Mouse (Mus musculus) forebrain, embryonic 10.5 days (tissue): Measurements from ENCODE around the gene Atp5k. TPM values are rescaled to one million over a fixed set of nuclear protein-coding genes. Genes with fewer than 3 reads are reported as not detected.

ENCODE experiments used
- DNase-seq: peaks from one replicate; pipeline ENCODE4 v3.0.0-alpha.2; 2017; ENCODE audit warnings: low spot score; ENCODE audit errors: extremely low spot score
- H3K27ac ChIP-seq: fragments of 300-500 bp; sonication (generic); 2 replicates; pipeline ENCODE4 v1.5.1; 2016; ENCODE audit warnings: mild to moderate bottlenecking
- H3K27me3 ChIP-seq: fragments of 300-500 bp; sonication (generic); 2 replicates; pipeline ENCODE4 v1.6.1; 2016; ENCODE audit warnings: mild to moderate bottlenecking; ENCODE audit not compliant: poor library complexity, severe bottlenecking
- H3K36me3 ChIP-seq: fragments of 300-500 bp; sonication (generic); replicated peaks from 2 replicates; pipeline ENCODE4 v1.6.1; 2016; ENCODE audit warnings: mild to moderate bottlenecking, moderate library complexity
- H3K4me1 ChIP-seq: fragments of 300-500 bp; sonication (generic); 2 replicates; pipeline ENCODE4 v1.6.1; 2016
- H3K4me3 ChIP-seq: fragments of 300-500 bp; sonication (generic); 2 replicates; pipeline ENCODE4 v1.5.1; 2016; ENCODE audit warnings: mild to moderate bottlenecking, moderate library complexity
- H3K9me3 ChIP-seq: fragments of 300-500 bp; sonication (generic); 2 replicates; pipeline ENCODE4 v1.6.1; 2016; ENCODE audit warnings: mild to moderate bottlenecking, moderate library complexity
- WGBS: fragments of 180-500 bp; shearing (Covaris S2); methylation state at CpG from one replicate; pipeline ENCODE4 v1.1.7; 2016; 5-methylcytosine and 5-hydroxymethylcytosine counted together
- polyA plus RNA-seq: library from polyadenylated mRNA; unstranded; fragments of >200 nt; fragmentation: Nextera tagmentation; extraction: Ambion mirVana; gene quantifications from 2 replicates; pipeline ENCODE4 v1.2.1, GENCODE M21; 2016

The Atp5k gene
- polyA plus RNA-seq, result 391 and 392 TPM in 2 replicates

- H3K27me3 ChIP-seq, result no peaks in the 10 kb centered on the region
- peaks cover 37% of the 10 kb centered on the region for H3K36me3 ChIP-seq
- peak within 1 kb of the TSS; percentile 96 for H3K4me3 ChIP-seq
- WGBS, result 1% methylated on average over 42 of the region's 42 CpGs
- DNase-seq, result peak; percentile 90
- H3K27ac ChIP-seq, result peak within 1 kb of the TSS; percentile 92
- H3K9me3 ChIP-seq, result no peaks in the 10 kb centered on the region
- H3K4me1 ChIP-seq, result peaks cover 17% of the 10 kb centered on the region
Observed at GRCm38 (mm10) chr5:108433804-108434587, at the start of gene Atp5k. TSS of gene Atp5k (minus strand) at chr5:108434448.

DNA sequence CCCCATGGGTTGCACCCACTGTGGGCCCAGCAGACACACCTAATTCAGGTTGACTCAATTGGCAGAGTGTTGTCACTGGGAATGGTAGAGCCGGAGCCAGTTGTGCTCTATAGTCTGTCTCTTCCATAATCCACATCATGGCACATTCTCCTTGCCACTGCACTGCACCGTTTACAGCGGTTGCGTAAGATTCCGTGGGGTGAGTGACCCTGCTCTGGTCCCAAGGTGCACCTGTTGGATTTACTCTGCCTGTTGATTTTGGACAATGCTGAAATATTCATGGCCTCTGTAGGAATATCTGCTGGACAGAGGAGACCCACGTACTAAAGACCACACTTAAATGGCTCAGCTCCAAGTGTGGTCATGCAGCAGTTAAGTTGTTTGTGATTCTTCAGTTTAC lies 48.8 kb upstream of the Atp5k start:
- DNase-seq, result no peak
- H3K27me3 ChIP-seq, result no peaks in the 10 kb centered on the region
- no peaks in the 10 kb centered on the region for H3K9me3 ChIP-seq
- WGBS, result 94% methylated on average over 6 of the region's 6 CpGs
- no peak overlapping the region for H3K4me3 ChIP-seq
- peaks cover 79% of the 10 kb centered on the region for H3K36me3 ChIP-seq
- H3K4me1 ChIP-seq, result no peaks in the 10 kb centered on the region
- H3K27ac ChIP-seq, result no peak overlapping the region

GRCm38 (mm10) chr5:108475977-108476376 lies 41.7 kb upstream of the Atp5k start:
- no peak overlapping the region for H3K27ac ChIP-seq
- no peak for DNase-seq
- no peaks in the 10 kb centered on the region for H3K9me3 ChIP-seq
- no peaks in the 10 kb centered on the region for H3K27me3 ChIP-seq
- WGBS, result 92% methylated on average over 3 of the region's 3 CpGs
- H3K4me1 ChIP-seq, result no peaks in the 10 kb centered on the region
- no peak overlapping the region for H3K4me3 ChIP-seq
- H3K36me3 ChIP-seq, result peaks cover 93% of the 10 kb centered on the region

DNA sequence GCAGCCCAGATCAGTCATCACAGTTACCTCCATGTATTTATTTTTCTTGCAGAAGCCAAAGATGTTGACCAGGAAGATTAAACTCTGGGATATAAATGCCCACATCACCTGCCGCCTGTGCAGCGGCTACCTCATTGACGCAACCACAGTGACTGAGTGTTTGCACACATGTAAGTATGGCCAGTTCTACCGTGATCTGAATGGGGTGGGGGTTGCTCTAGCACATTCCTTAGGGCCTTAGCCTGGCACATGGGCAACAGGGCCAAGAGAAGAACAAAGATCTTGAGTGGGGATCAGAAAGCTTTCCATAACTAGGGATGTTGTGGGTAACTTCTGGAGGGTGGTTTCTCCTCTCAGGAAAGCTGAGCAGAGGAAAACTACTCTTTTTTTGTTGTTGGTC lies 39.5 kb upstream of the Atp5k start:
- no peak overlapping the region for H3K4me3 ChIP-seq
- H3K36me3 ChIP-seq, result peaks cover 79% of the 10 kb centered on the region
- 94% methylated on average over 4 of the region's 4 CpGs for whole genome bisulfite sequencing
- no peak for DNase-seq
- H3K9me3 ChIP-seq, result no peaks in the 10 kb centered on the region
- no peaks in the 10 kb centered on the region for H3K27me3 ChIP-seq
- H3K27ac ChIP-seq, result no peak overlapping the region
- no peaks in the 10 kb centered on the region for H3K4me1 ChIP-seq

- Histone ChIP-seq H3K4me3 (no peak overlapping the region), H3K27me3 (no peaks in the 10 kb centered on the region), H3K36me3 (peaks cover 63% of the 10 kb centered on the region), H3K27ac (no peak overlapping the region), H3K4me1 (no peaks in the 10 kb centered on the region), H3K9me3 (no peaks in the 10 kb centered on the region)
- DNase-seq, result no peak
- WGBS, result 90% methylated on average over 7 of the region's 7 CpGs
Observed at GRCm38 (mm10) chr5:108469617-108470016, 35.4 kb upstream of the Atp5k start.

DNA sequence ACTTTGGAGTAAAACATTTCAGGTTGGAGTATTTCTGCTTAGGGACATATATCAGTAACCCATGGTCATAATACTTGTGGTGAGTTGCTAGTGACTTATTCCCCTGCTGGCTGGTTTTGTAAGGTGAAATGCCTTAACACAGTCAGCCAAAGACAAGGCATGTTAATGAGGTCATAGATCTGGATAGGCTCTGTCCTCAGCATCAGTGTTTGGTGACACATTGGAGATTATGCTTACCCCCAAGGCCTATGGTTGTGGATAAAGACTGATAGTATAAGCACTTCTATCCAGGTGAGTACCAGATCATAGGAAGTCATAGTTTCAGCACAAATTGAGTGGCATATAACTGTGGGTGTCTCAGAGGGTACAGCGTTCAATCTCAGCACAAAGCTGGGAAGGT lies 32.4 kb upstream of the Atp5k start:
- WGBS, result 100% methylated on average over 1 of the region's 1 CpGs
- Histone ChIP-seq H3K27me3 (no peaks in the 10 kb centered on the region), H3K27ac (no peak overlapping the region), H3K36me3 (peaks cover 37% of the 10 kb centered on the region), H3K9me3 (no peaks in the 10 kb centered on the region), H3K4me1 (peaks cover 29% of the 10 kb centered on the region), H3K4me3 (no peak overlapping the region)
- DNase-seq, result no peak

- no peak for DNase-seq
Observed at GRCm38 (mm10) chr5:108465131-108465891, 31.1 kb upstream of the Atp5k start.

GRCm38 (mm10) chr5:108462446-108462845 lies 28.2 kb upstream of the Atp5k start:
- Histone ChIP-seq H3K27ac (peak overlapping the region; percentile 97), H3K4me3 (peak overlapping the region; percentile 91), H3K36me3 (peaks cover 24% of the 10 kb centered on the region), H3K27me3 (peaks cover 21% of the 10 kb centered on the region), H3K9me3 (no peaks in the 10 kb centered on the region), H3K4me1 (peaks cover 37% of the 10 kb centered on the region)
- WGBS, result 54% methylated on average over 4 of the region's 4 CpGs
- no peak for DNase-seq

More at GRCm38 (mm10) chr5:108465131-108465891, 31.1 kb upstream of the Atp5k start:
- 90% methylated on average over 6 of the region's 6 CpGs for WGBS
- Histone ChIP-seq H3K27me3 (no peaks in the 10 kb centered on the region), H3K4me1 (peaks cover 36% of the 10 kb centered on the region), H3K4me3 (no peak overlapping the region), H3K9me3 (no peaks in the 10 kb centered on the region), H3K36me3 (peaks cover 31% of the 10 kb centered on the region), H3K27ac (no peak overlapping the region)

GRCm38 (mm10) chr5:108461082-108462065 lies 27.1 kb upstream of the Atp5k start, which contains the start of gene Pcgf3:
TSS of gene Pcgf3 (plus strand) at chr5:108461232.
- Histone ChIP-seq H3K36me3 (peaks cover 16% of the 10 kb centered on the region), H3K4me3 (peak within 1 kb of the TSS; percentile 91), H3K27me3 (peaks cover 21% of the 10 kb centered on the region), H3K9me3 (no peaks in the 10 kb centered on the region), H3K27ac (peak within 1 kb of the TSS; percentile 97), H3K4me1 (peaks cover 37% of the 10 kb centered on the region)
- peak; percentile 97 for DNase-seq
- WGBS, result 1% methylated on average over 61 of the region's 62 CpGs

- peaks cover 21% of the 10 kb centered on the region for H3K27me3 ChIP-seq
- WGBS, result 38% methylated on average over 6 of the region's 6 CpGs
Observed at GRCm38 (mm10) chr5:108460461-108460860, 26.2 kb upstream of the Atp5k start.

DNA sequence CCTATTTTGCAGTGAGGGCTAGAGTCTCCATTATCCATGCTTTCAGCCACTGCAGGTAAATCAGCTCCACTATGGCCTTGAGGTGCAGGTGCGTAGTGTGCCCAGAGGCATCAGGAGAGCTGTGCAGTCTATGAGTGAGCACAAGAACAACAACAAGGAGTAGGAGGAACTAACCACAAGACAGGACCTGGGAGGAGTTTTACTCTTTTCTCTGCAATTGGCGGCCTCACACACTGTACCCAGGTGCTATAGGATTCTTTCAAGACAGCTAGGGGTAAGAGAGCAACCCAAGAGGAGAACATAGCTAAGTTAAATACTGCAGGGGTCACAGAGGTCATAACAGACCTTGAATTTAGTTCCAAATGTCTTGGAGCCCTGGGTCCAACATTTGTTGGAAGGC lies 24.5 kb upstream of the Atp5k start:
- peaks cover 4% of the 10 kb centered on the region; the same call in 1 of the 2 replicates for H3K36me3 ChIP-seq
- no peak overlapping the region for H3K4me3 ChIP-seq
- DNase-seq, result no peak
- H3K9me3 ChIP-seq, result no peaks in the 10 kb centered on the region
- 79% methylated on average over 2 of the region's 2 CpGs for WGBS
- peaks cover 21% of the 10 kb centered on the region for H3K27me3 ChIP-seq
- H3K4me1 ChIP-seq, result peaks cover 29% of the 10 kb centered on the region
- no peak overlapping the region for H3K27ac ChIP-seq

More at GRCm38 (mm10) chr5:108460461-108460860, 26.2 kb upstream of the Atp5k start:
- H3K27ac ChIP-seq, result peak overlapping the region; percentile 97
- peaks cover 37% of the 10 kb centered on the region for H3K4me1 ChIP-seq
- H3K36me3 ChIP-seq, result peaks cover 9% of the 10 kb centered on the region
- H3K9me3 ChIP-seq, result no peaks in the 10 kb centered on the region
- peak overlapping the region; percentile 91 for H3K4me3 ChIP-seq
- DNase-seq, result no peak

DNA sequence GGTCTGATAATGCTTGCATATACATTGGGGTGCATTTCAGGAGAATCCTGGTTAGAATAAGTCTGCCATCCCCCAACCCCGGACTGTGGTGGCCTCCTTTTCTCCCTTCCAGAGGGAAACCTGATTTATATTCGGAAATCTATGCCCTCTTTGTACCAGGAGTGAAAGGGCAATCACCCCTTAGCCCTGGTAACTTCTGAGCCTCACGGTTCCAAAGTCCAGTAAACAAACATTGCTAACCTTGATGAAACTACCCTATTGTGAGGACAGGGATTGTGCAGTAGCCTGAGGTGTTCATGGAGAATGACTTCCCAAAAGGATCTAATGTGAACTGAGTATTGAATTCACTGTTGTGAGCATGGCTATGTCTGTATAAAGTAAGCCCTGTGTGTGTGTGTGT lies 19.8 kb upstream of the Atp5k start:
- no peaks in the 10 kb centered on the region for H3K36me3 ChIP-seq
- H3K4me1 ChIP-seq, result peaks cover 9% of the 10 kb centered on the region
- H3K27me3 ChIP-seq, result peaks cover 21% of the 10 kb centered on the region
- 50% methylated on average over 3 of the region's 3 CpGs for WGBS
- no peak overlapping the region for H3K4me3 ChIP-seq
- DNase-seq, result no peak
- no peak overlapping the region for H3K27ac ChIP-seq
- H3K9me3 ChIP-seq, result no peaks in the 10 kb centered on the region
